Mouse (Mus musculus): ENCODE results near the gene Dpf3. TPM values are rescaled to one million over a fixed set of nuclear protein-coding genes. Genes with fewer than 3 reads are reported as not detected.

The Dpf3 gene
- polyA plus RNA-seq, 1 experiment from 2014 or later, result 19.2 TPM

DNA sequence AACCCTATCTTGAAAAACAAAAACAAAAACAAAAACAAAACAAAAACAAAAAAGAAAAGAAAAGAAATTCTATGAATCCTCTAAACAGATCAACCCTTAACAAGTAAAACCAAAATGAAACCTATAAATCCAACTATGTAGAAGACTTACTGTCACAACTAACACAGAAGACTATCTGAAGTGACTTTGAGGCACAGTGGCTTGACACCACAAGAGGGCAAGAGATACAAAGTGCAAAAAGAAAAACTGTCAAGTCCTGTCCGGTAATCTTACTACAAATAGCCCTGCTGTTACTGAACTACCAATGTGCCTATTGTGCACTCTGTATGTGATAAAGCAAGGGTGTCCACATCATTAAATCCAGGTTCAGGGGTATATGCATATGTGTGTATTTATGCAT lies 120.0 kb downstream of the Dpf3 start:
- peaks cover 2% of the 10 kb centered on the region; the same call in 1 of the 2 replicates for H3K4me1 ChIP-seq (ENCODE audit: control insufficient read depth, insufficient read depth, low read length)
- no peak overlapping the region for H3K27ac ChIP-seq (ENCODE audit: low read length)
- no peak overlapping the region for H3K4me2 ChIP-seq (ENCODE audit: low read depth, low read length)
- no peak overlapping the region for H3K4me3 ChIP-seq (ENCODE audit: low read length)
- no peaks in the 10 kb centered on the region for H3K27me3 ChIP-seq (ENCODE audit: control insufficient read depth, insufficient read depth, low read length)
- peaks cover 8% of the 10 kb centered on the region for H3K36me3 ChIP-seq (ENCODE audit: control insufficient read depth, insufficient read depth)
- no peak for ATAC-seq (replicated peaks; ENCODE audit: extremely low read depth, insufficient read depth, low FRiP score)
- H3K9ac ChIP-seq (ENCODE audit: low read length), result no peak overlapping the region
- 53% methylated on average over 1 of the region's 1 CpGs for WGBS
- peaks cover 6% of the 10 kb centered on the region for H3K9me3 ChIP-seq (replicated peaks; ENCODE audit: control insufficient read depth, low read length)

DNA sequence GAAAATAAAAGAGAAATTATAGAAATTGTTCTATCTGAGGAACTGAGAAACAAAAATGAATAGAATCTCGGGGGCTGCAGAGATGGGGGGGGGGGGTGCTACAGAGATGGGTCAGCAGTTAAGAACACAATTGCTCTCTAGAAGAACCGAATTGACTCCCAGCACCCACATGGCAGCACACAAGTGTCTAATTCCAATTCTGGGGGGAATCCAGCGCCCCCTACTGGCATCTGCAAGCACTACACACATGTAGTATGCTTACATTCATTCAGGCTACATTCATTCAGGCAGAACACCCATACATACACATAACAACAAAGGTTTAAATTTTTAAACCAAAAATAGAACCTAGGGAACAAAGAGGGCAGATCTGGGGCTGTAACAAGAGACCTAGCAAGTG lies 122.7 kb downstream of the Dpf3 start:
- no peak overlapping the region for H3K4me3 ChIP-seq (ENCODE audit: low read length)
- 57% methylated on average over 3 of the region's 3 CpGs for WGBS
- ATAC-seq (replicated peaks; ENCODE audit: extremely low read depth, insufficient read depth, low FRiP score), result no peak
- no peaks in the 10 kb centered on the region for H3K4me1 ChIP-seq (ENCODE audit: control insufficient read depth, insufficient read depth, low read length)
- no peaks in the 10 kb centered on the region for H3K27me3 ChIP-seq (ENCODE audit: control insufficient read depth, insufficient read depth, low read length)
- no peak overlapping the region for H3K27ac ChIP-seq (ENCODE audit: low read length)
- H3K9me3 ChIP-seq (replicated peaks; ENCODE audit: control insufficient read depth, low read length), result peaks cover 6% of the 10 kb centered on the region
- H3K36me3 ChIP-seq (ENCODE audit: control insufficient read depth, insufficient read depth), result peaks cover 8% of the 10 kb centered on the region
- no peak overlapping the region for H3K9ac ChIP-seq (ENCODE audit: low read length)
- H3K4me2 ChIP-seq (ENCODE audit: low read depth, low read length), result no peak overlapping the region

DNA sequence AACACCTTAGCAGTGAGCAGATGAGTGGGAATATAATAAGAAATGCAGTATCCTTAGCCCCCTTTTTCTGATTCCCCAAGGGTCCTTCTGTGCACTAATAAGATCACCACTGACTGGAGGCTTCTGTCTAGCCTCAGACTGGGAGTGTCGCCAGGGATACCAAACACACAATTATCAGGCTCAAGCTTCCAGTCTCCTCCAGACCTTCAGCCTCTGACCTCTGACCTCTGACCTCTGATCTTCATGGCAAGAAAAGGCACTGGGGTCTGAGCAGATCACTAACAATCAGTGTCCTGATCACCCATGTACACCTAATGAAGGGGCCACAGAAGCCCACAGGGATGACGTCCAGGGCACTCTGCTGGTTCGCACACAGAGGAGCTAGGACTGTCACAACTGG lies 125.7 kb downstream of the Dpf3 start:
- Histone ChIP-seq H3K4me1 (ENCODE audit: control insufficient read depth, insufficient read depth, low read length) (no peaks in the 10 kb centered on the region), H3K9me3 (replicated peaks; ENCODE audit: control insufficient read depth, low read length) (peaks cover 6% of the 10 kb centered on the region), H3K27me3 (ENCODE audit: control insufficient read depth, insufficient read depth, low read length) (no peaks in the 10 kb centered on the region), H3K27ac (ENCODE audit: low read length) (no peak overlapping the region), H3K36me3 (ENCODE audit: control insufficient read depth, insufficient read depth) (peaks cover 8% of the 10 kb centered on the region), H3K4me3 (ENCODE audit: low read length) (no peak overlapping the region), H3K9ac (ENCODE audit: low read length) (no peak overlapping the region), H3K4me2 (ENCODE audit: low read depth, low read length) (no peak overlapping the region)
- ATAC-seq (replicated peaks; ENCODE audit: extremely low read depth, insufficient read depth, low FRiP score), result no peak
- WGBS, result 73% methylated on average over 3 of the region's 3 CpGs

- Histone ChIP-seq H3K4me3 (ENCODE audit: low read length) (no peak overlapping the region), H3K9me3 (replicated peaks; ENCODE audit: control insufficient read depth, low read length) (no peaks in the 10 kb centered on the region), H3K4me2 (ENCODE audit: low read depth, low read length) (peak overlapping the region; percentile 11; the same call in 1 of the 2 replicates), H3K9ac (ENCODE audit: low read length) (0 out of 2 replicates have a peak overlapping the region, but pooled peaks have one; percentile 14), H3K27ac (ENCODE audit: low read length) (peak overlapping the region; percentile 86), H3K36me3 (ENCODE audit: control insufficient read depth, insufficient read depth) (no peaks in the 10 kb centered on the region), H3K27me3 (ENCODE audit: control insufficient read depth, insufficient read depth, low read length) (no peaks in the 10 kb centered on the region), H3K4me1 (ENCODE audit: control insufficient read depth, insufficient read depth, low read length) (peaks cover 27% of the 10 kb centered on the region)
- ATAC-seq (replicated peaks; ENCODE audit: extremely low read depth, insufficient read depth, low FRiP score), result peak; percentile 88
- 26% methylated on average over 6 of the region's 6 CpGs for WGBS
Measured at GRCm38 (mm10) chr12:83352640-83353039, 134.9 kb downstream of the Dpf3 start.

DNA sequence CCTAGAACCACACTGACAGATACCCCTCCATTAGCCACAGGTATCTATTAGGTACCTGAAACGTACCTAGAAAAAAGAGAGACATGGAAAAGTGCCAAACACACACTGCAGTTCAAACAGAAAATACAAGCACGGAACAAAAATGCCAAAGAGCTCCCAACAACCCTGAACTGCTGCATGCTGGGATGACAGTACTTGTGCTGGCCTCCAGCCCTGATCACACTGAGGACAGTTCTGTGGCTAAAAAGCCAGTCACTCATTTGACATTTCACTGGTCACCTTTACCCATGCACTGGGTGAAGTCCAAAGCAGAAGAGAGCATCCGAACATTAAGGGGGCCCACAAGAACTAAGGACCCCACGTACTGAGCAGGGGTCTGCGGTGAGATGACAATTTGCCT lies 137.8 kb downstream of the Dpf3 start:
- 86% methylated on average over 5 of the region's 5 CpGs for WGBS
- Histone ChIP-seq H3K4me3 (ENCODE audit: low read length) (no peak overlapping the region), H3K9me3 (replicated peaks; ENCODE audit: control insufficient read depth, low read length) (no peaks in the 10 kb centered on the region), H3K4me1 (ENCODE audit: control insufficient read depth, insufficient read depth, low read length) (peaks cover 27% of the 10 kb centered on the region), H3K27me3 (ENCODE audit: control insufficient read depth, insufficient read depth, low read length) (no peaks in the 10 kb centered on the region), H3K36me3 (ENCODE audit: control insufficient read depth, insufficient read depth) (no peaks in the 10 kb centered on the region), H3K4me2 (ENCODE audit: low read depth, low read length) (no peak overlapping the region), H3K9ac (ENCODE audit: low read length) (no peak overlapping the region), H3K27ac (ENCODE audit: low read length) (no peak overlapping the region)
- ATAC-seq (replicated peaks; ENCODE audit: extremely low read depth, insufficient read depth, low FRiP score), result no peak

DNA sequence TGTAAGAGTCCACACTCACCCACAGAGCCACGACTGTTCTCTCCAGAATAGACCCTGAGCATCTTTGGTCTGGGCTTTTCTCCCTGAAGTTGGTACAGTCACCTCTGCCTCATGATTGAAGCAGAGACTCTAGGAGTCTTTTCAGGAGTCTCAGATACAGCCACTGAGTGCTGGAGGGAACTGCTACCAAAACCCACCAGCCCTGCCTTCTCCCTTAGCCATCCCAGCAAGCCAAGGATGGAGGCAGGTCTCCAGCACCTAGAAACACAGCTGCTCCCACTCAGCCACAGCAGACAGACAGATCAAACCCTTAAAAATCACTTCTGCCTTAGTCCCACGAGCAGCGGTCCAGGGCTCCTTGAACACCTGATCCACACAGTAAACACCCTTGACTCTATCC lies 139.3 kb downstream of the Dpf3 start:
- no peak overlapping the region for H3K9ac ChIP-seq (ENCODE audit: low read length)
- no peaks in the 10 kb centered on the region for H3K9me3 ChIP-seq (replicated peaks; ENCODE audit: control insufficient read depth, low read length)
- no peak for ATAC-seq (replicated peaks; ENCODE audit: extremely low read depth, insufficient read depth, low FRiP score)
- no peaks in the 10 kb centered on the region for H3K27me3 ChIP-seq (ENCODE audit: control insufficient read depth, insufficient read depth, low read length)
- no peak overlapping the region for H3K4me3 ChIP-seq (ENCODE audit: low read length)
- WGBS, result 77% methylated on average over 3 of the region's 3 CpGs
- no peak overlapping the region for H3K27ac ChIP-seq (ENCODE audit: low read length)
- no peaks in the 10 kb centered on the region for H3K36me3 ChIP-seq (ENCODE audit: control insufficient read depth, insufficient read depth)
- no peak overlapping the region for H3K4me2 ChIP-seq (ENCODE audit: low read depth, low read length)
- peaks cover 20% of the 10 kb centered on the region for H3K4me1 ChIP-seq (ENCODE audit: control insufficient read depth, insufficient read depth, low read length)

DNA sequence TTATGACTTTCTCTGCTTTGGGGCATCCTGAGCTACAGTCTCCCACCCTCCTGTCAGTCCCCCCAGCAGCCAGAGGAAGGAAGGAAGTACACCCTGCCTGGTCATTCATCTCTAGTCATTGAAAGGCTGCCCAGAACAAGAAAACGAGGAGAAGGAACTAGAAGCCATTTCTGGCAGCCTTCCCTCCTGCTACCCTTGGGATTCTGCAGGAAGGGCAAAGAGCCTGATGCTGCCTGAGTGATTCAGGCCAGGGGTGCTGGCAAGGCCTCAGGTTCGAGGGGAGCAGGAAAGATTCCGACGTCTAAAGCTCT lies 144.7 kb downstream of the Dpf3 start:
- 14% methylated on average over 4 of the region's 4 CpGs for WGBS
- ATAC-seq (replicated peaks; ENCODE audit: extremely low read depth, insufficient read depth, low FRiP score), result no peak
- H3K27ac ChIP-seq (ENCODE audit: low read length), result no peak overlapping the region

GRCm38 (mm10) chr12:83342035-83342874 lies 145.3 kb downstream of the Dpf3 start:
- no peak for ATAC-seq (replicated peaks; ENCODE audit: extremely low read depth, insufficient read depth, low FRiP score)
- no peaks in the 10 kb centered on the region for H3K9me3 ChIP-seq (replicated peaks; ENCODE audit: control insufficient read depth, low read length)
- no peak overlapping the region for H3K4me3 ChIP-seq (ENCODE audit: low read length)
- WGBS, result 57% methylated on average over 15 of the region's 15 CpGs
- H3K4me2 ChIP-seq (ENCODE audit: low read depth, low read length), result no peak overlapping the region
- H3K4me1 ChIP-seq (ENCODE audit: control insufficient read depth, insufficient read depth, low read length), result peaks cover 10% of the 10 kb centered on the region; the same call in 1 of the 2 replicates
- H3K36me3 ChIP-seq (ENCODE audit: control insufficient read depth, insufficient read depth), result no peaks in the 10 kb centered on the region
- 0 out of 2 replicates have a peak overlapping the region, but pooled peaks have one; percentile 26 for H3K27ac ChIP-seq (ENCODE audit: low read length)
- H3K9ac ChIP-seq (ENCODE audit: low read length), result no peak overlapping the region
- H3K27me3 ChIP-seq (ENCODE audit: control insufficient read depth, insufficient read depth, low read length), result no peaks in the 10 kb centered on the region

More for the DNA sequence above, 144.7 kb downstream of the Dpf3 start:
- Histone ChIP-seq H3K4me2 (ENCODE audit: low read depth, low read length) (no peak overlapping the region), H3K4me1 (ENCODE audit: control insufficient read depth, insufficient read depth, low read length) (peaks cover 10% of the 10 kb centered on the region; the same call in 1 of the 2 replicates), H3K27me3 (ENCODE audit: control insufficient read depth, insufficient read depth, low read length) (no peaks in the 10 kb centered on the region), H3K4me3 (ENCODE audit: low read length) (no peak overlapping the region), H3K9me3 (replicated peaks; ENCODE audit: control insufficient read depth, low read length) (no peaks in the 10 kb centered on the region), H3K9ac (ENCODE audit: low read length) (no peak overlapping the region), H3K36me3 (ENCODE audit: control insufficient read depth, insufficient read depth) (no peaks in the 10 kb centered on the region)

DNA sequence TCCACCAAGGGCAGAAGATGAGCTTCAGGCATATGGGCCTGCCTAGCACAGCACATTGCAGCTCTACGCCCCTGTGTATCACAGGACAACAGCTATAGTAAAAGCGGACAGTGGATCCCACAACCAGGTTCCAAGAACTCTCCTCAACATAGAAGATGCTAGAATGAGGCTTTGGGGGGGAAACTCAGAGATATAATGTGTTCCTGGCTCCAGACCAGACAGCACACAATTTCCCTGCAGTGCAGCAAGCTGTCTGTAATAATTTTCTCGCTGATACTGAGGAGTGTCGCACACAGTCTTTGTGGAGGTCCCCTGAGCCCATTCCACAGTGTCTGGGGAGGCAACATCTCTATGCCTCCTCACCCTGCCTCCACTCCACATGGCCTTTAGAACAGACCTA lies 146.6 kb downstream of the Dpf3 start:
- WGBS, result 89% methylated on average over 4 of the region's 4 CpGs
- no peak for ATAC-seq (replicated peaks; ENCODE audit: extremely low read depth, insufficient read depth, low FRiP score)
- no peak overlapping the region for H3K27ac ChIP-seq (ENCODE audit: low read length)

More for the DNA sequence above, 146.6 kb downstream of the Dpf3 start:
- no peaks in the 10 kb centered on the region for H3K36me3 ChIP-seq (ENCODE audit: control insufficient read depth, insufficient read depth)
- H3K4me2 ChIP-seq (ENCODE audit: low read depth, low read length), result no peak overlapping the region
- no peak overlapping the region for H3K9ac ChIP-seq (ENCODE audit: low read length)
- no peaks in the 10 kb centered on the region for H3K27me3 ChIP-seq (ENCODE audit: control insufficient read depth, insufficient read depth, low read length)
- H3K9me3 ChIP-seq (replicated peaks; ENCODE audit: control insufficient read depth, low read length), result no peaks in the 10 kb centered on the region
- H3K4me1 ChIP-seq (ENCODE audit: control insufficient read depth, insufficient read depth, low read length), result peaks cover 10% of the 10 kb centered on the region; the same call in 1 of the 2 replicates
- no peak overlapping the region for H3K4me3 ChIP-seq (ENCODE audit: low read length)
